Mouse (Mus musculus) intestine, embryonic 16.5 days (tissue): ENCODE data around the gene Sema6c. TPM values are rescaled to one million over a fixed set of nuclear protein-coding genes. Genes with fewer than 3 reads are reported as not detected.

ENCODE experiments used
- ATAC-seq: fragments of 200-750 bp; cut with Nextera tagmentation; 2 replicates; pipeline ENCODE4 v1.8.0; 2017; ENCODE audit warnings: moderate TSS enrichment, moderate library complexity
- H3K27ac ChIP-seq: fragments of 300-500 bp; sonication (generic); 2 replicates; pipeline ENCODE4 v1.5.1; 2014; ENCODE audit warnings: mild to moderate bottlenecking, low read length
- H3K27me3 ChIP-seq: fragments of 300-500 bp; sonication (generic); replicated peaks from 2 replicates; pipeline ENCODE4 v1.6.1; 2014; ENCODE audit warnings: low read length, control low read depth, mixed read lengths; ENCODE audit not compliant: control insufficient read depth, insufficient read depth
- H3K36me3 ChIP-seq: fragments of 300-500 bp; sonication (generic); 2 replicates; pipeline ENCODE4 v1.6.1; 2014; ENCODE audit warnings: low read length, control low read depth; ENCODE audit not compliant: control insufficient read depth, insufficient read depth
- H3K4me1 ChIP-seq: fragments of 300-500 bp; sonication (generic); 2 replicates; pipeline ENCODE4 v1.6.1; 2014; ENCODE audit warnings: low read length, control low read depth, mixed read lengths; ENCODE audit not compliant: control insufficient read depth, insufficient read depth
- H3K4me2 ChIP-seq: fragments of 300-500 bp; sonication (generic); 2 replicates; pipeline ENCODE4 v1.6.1; 2014; ENCODE audit warnings: low read depth, low read length, control low read depth
- H3K4me3 ChIP-seq: fragments of 300-500 bp; sonication (generic); 2 replicates; pipeline ENCODE4 v1.5.1; 2014; ENCODE audit warnings: mild to moderate bottlenecking, low read length
- H3K9ac ChIP-seq: fragments of 300-500 bp; sonication (generic); 2 replicates; pipeline ENCODE4 v1.6.1; 2014; ENCODE audit warnings: low read depth, low read length
- H3K9me3 ChIP-seq: fragments of 300-500 bp; sonication (generic); 2 replicates; pipeline ENCODE4 v1.6.1; 2016; ENCODE audit warnings: low read length, control low read depth; ENCODE audit not compliant: control insufficient read depth
- WGBS: fragments of 180-500 bp; shearing (Covaris S2); extraction: QIAGEN DNeasy Blood & Tissue Kit; methylation state at CpG from one replicate; pipeline ENCODE4 v1.1.7; 2014; 5-methylcytosine and 5-hydroxymethylcytosine counted together
- polyA plus RNA-seq: library from polyadenylated mRNA; unstranded; fragments of >200 nt; fragmentation: Nextera tagmentation; extraction: Ambion mirVana; gene quantifications from 2 replicates; pipeline ENCODE4 v1.2.1, GENCODE M21; 2015

The Sema6c gene
- polyA plus RNA-seq, 1 experiment from 2014 or later: 1.1 TPM

DNA sequence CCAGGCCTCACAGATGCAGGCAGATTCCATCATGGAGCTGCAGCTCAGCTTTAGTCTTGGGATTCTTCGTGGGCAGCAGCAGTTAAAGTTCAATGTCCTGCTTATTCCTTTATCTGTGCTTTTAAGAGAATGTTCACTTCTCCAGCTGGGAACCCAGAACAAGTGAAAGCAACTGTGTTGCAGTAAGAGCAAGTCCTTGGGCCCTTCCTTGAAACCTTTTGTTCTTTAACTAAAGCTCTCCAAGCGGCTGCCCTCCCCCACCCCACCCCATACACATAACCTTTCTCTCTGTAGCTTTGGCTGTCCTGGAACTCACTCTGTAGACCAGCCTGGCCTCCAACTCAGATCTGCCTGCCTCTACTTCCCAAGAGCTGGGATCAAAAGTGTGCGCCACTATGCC lies 16.2 kb downstream of the Sema6c start:
- 69% methylated on average over 3 of the region's 3 CpGs for WGBS
- no peak overlapping the region for H3K27ac ChIP-seq
- no peaks in the 10 kb centered on the region for H3K9me3 ChIP-seq
- H3K4me1 ChIP-seq: peaks cover 7% of the 10 kb centered on the region
- H3K36me3 ChIP-seq: no peaks in the 10 kb centered on the region
- no peak overlapping the region for H3K9ac ChIP-seq
- peaks cover 25% of the 10 kb centered on the region for H3K27me3 ChIP-seq
- no peak overlapping the region for H3K4me3 ChIP-seq
- H3K4me2 ChIP-seq: no peak overlapping the region
- no peak for ATAC-seq

DNA sequence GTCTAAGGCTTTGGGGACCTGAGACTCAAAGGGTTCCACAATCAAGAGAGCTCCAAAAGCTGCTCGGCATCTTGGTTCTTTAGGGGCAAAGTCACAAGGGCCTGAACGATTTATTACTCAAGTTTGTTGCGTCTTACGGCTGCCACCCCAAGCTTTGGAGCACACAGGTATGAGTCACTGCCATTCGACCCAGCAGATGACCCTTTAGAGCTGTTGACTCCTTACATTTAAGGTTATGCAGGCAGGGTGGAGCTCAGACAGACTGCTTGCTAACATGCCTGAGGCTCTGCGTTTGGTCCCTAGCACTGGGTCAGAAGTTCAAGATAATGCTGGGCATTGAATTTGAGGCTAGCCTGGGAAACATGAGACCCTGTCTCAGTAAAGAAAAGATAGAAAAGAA lies 17.3 kb downstream of the Sema6c start:
- Histone ChIP-seq H3K4me1 (peaks cover 7% of the 10 kb centered on the region), H3K27ac (no peak overlapping the region), H3K9ac (no peak overlapping the region), H3K4me3 (no peak overlapping the region), H3K36me3 (no peaks in the 10 kb centered on the region), H3K9me3 (no peaks in the 10 kb centered on the region), H3K4me2 (no peak overlapping the region), H3K27me3 (peaks cover 14% of the 10 kb centered on the region)
- WGBS: 46% methylated on average over 6 of the region's 6 CpGs
- ATAC-seq: peak; percentile 84

DNA sequence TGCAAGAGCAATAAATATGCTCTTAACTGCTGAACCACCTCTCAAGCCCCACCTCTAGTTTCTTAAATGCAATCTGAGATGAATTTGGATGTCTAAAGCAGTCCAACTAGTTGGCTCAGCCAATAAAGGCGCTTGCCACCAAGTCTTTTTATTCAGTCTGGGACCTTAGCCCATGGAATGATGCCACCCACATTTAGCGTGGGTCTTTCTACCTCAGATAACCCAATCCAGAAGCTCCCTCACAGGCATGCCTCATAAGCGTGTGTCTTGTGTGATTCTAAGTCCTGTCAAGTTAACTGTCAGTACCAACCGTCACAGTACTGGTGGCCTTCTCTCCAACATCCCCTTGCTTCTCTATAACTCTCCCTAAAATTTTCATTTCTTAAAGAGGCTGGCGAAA lies 18.7 kb downstream of the Sema6c start:
- H3K4me3 ChIP-seq: no peak overlapping the region
- H3K36me3 ChIP-seq: no peaks in the 10 kb centered on the region
- H3K4me2 ChIP-seq: no peak overlapping the region
- H3K27ac ChIP-seq: no peak overlapping the region
- H3K27me3 ChIP-seq: peaks cover 2% of the 10 kb centered on the region; the same call in 1 of the 2 replicates
- H3K9me3 ChIP-seq: no peaks in the 10 kb centered on the region
- no peaks in the 10 kb centered on the region; the same call in 1 of the 2 replicates for H3K4me1 ChIP-seq
- WGBS: 90% methylated on average over 5 of the region's 5 CpGs
- no peak overlapping the region for H3K9ac ChIP-seq
- no peak for ATAC-seq

DNA sequence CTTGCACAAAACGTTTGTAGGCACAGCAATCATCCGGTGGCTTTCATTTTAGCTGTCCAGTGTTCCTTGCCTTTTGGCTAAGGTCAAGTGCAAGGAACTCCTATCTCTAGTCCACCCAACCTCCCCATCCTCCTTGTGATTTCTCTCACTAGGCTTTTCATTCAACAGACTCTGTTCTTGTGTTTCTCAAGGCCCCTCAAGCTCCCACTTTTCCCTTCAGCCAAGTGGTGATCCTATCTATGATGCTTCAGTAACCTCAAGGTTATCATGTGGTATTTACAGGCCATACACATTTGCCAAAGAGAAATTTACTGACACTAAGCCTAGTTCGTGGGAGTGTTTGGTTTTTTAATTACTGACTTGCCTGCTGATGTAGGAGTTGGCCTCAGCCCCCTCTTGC lies 19.6 kb downstream of the Sema6c start:
- 58% methylated on average over 3 of the region's 3 CpGs for WGBS
- H3K27ac ChIP-seq: no peak overlapping the region
- no peak for ATAC-seq
- H3K36me3 ChIP-seq: no peaks in the 10 kb centered on the region
- no peak overlapping the region for H3K4me3 ChIP-seq
- H3K4me2 ChIP-seq: no peak overlapping the region
- H3K9ac ChIP-seq: no peak overlapping the region
- H3K27me3 ChIP-seq: no peaks in the 10 kb centered on the region
- no peaks in the 10 kb centered on the region for H3K9me3 ChIP-seq
- no peaks in the 10 kb centered on the region for H3K4me1 ChIP-seq

DNA sequence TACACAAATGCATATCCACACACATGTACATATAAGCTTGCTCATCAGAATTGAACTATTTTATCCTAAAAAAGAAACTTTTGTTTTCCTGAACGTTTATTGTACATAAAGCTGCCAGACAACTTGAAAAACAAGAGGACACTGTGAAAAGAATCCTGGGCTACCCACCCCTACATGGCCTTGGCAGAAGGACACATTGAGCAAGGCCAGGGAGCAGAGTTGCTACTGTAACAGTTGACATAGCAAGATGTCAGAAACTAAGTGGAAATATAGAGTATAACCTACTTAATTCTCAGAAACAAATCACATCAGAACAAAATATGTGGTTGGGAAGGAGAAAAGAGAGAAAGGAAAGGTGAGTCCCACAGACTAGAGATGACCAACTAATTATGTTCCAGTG lies 21.6 kb downstream of the Sema6c start:
- H3K27ac ChIP-seq: no peak overlapping the region
- no peak overlapping the region for H3K4me2 ChIP-seq
- peaks cover 10% of the 10 kb centered on the region; the same call in 1 of the 2 replicates for H3K36me3 ChIP-seq
- no peaks in the 10 kb centered on the region for H3K9me3 ChIP-seq
- H3K9ac ChIP-seq: no peak overlapping the region
- ATAC-seq: no peak
- no peak overlapping the region for H3K4me3 ChIP-seq
- no peaks in the 10 kb centered on the region for H3K27me3 ChIP-seq
- WGBS: 61% methylated on average over 1 of the region's 1 CpGs
- H3K4me1 ChIP-seq: no peaks in the 10 kb centered on the region

DNA sequence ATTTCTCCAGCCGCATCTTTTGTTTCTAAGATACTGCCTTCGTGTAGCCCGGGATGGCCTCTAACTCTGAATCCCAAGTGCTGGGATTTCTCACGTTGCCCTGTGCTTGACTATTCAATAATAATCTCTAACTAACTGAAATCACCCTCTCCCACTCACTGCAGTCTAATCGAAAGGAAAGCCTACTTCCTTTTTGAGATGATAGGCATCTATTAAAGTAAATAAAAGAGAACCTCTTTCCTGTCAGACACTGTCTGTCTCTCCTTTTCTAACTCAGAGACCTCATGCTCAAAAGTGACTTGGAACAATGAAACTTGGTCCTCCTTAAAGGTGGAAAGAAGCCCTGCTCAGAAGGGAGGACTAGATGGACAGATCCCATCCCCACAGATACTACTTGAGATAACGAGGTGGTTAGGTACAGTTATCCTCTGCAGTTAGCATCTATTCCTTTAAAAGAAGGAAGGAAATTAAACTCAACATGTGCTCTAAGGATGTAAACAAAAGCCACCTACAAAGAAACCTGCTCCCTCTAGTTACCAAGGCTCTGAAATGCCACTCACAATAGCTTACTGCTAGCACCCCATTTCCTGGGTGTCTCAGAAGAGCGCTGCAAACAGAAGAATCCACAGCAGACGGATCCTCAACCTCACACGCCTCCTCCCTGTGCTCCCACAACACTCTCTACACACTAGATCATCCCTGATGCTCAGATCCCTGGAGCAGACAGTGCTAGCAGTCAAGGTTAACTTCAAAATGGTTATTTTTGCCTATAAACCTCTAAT lies 24.7 kb downstream of the Sema6c start:
- Histone ChIP-seq H3K27ac (no peak overlapping the region), H3K36me3 (peaks cover 35% of the 10 kb centered on the region), H3K27me3 (no peaks in the 10 kb centered on the region), H3K4me3 (no peak overlapping the region), H3K4me2 (no peak overlapping the region), H3K9ac (no peak overlapping the region), H3K9me3 (no peaks in the 10 kb centered on the region), H3K4me1 (no peaks in the 10 kb centered on the region)
- WGBS: 88% methylated on average over 9 of the region's 9 CpGs
- no peak for ATAC-seq

GRCm38 (mm10) chr3:95186100-95186499 lies 25.8 kb downstream of the Sema6c start:
- Histone ChIP-seq H3K27ac (no peak overlapping the region), H3K27me3 (no peaks in the 10 kb centered on the region), H3K4me1 (no peaks in the 10 kb centered on the region), H3K9ac (no peak overlapping the region), H3K9me3 (no peaks in the 10 kb centered on the region), H3K4me2 (no peak overlapping the region), H3K36me3 (peaks cover 36% of the 10 kb centered on the region), H3K4me3 (no peak overlapping the region)
- no peak for ATAC-seq
- 81% methylated on average over 2 of the region's 2 CpGs for WGBS

DNA sequence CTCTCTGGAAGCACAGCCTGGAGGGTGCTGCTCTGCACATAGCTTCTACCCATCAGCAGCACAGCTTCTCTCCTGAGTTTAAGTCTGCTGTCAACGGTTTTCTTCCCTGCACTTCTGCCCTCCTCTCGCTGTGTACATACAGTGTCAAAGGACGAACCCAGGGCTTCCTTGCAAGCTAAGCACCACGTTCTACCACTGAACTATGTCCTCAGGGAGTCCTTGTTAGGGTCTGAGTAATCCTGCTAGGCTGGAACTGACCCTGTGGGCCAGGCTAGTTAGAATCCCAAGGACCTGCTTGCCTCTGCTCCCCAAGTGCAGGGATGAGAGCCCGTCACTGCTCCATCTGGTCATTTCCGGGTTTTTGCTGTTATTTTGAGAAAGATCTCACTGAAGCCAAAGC lies 26.6 kb downstream of the Sema6c start:
- Histone ChIP-seq H3K36me3 (peaks cover 36% of the 10 kb centered on the region), H3K27me3 (no peaks in the 10 kb centered on the region), H3K4me1 (no peaks in the 10 kb centered on the region), H3K4me3 (no peak overlapping the region), H3K9ac (no peak overlapping the region), H3K4me2 (no peak overlapping the region), H3K27ac (no peak overlapping the region), H3K9me3 (no peaks in the 10 kb centered on the region)
- WGBS: 85% methylated on average over 6 of the region's 6 CpGs
- no peak for ATAC-seq

- H3K27ac ChIP-seq: no peak overlapping the region
- no peaks in the 10 kb centered on the region for H3K4me1 ChIP-seq
- no peak overlapping the region for H3K4me2 ChIP-seq
- H3K9me3 ChIP-seq: no peaks in the 10 kb centered on the region
- no peak overlapping the region for H3K9ac ChIP-seq
- no peaks in the 10 kb centered on the region for H3K27me3 ChIP-seq
- 79% methylated on average over 6 of the region's 6 CpGs for WGBS
- ATAC-seq: no peak
- H3K36me3 ChIP-seq: peaks cover 6% of the 10 kb centered on the region
- H3K4me3 ChIP-seq: no peak overlapping the region
Observed at GRCm38 (mm10) chr3:95194721-95195135, 34.5 kb downstream of the Sema6c start.

- no peak overlapping the region for H3K4me3 ChIP-seq
- ATAC-seq: no peak
- H3K27ac ChIP-seq: no peak overlapping the region
- H3K27me3 ChIP-seq: no peaks in the 10 kb centered on the region
- no peak overlapping the region for H3K9ac ChIP-seq
- no peak overlapping the region for H3K4me2 ChIP-seq
- H3K9me3 ChIP-seq: no peaks in the 10 kb centered on the region
- WGBS: 80% methylated on average over 2 of the region's 2 CpGs
- H3K36me3 ChIP-seq: peaks cover 3% of the 10 kb centered on the region
- H3K4me1 ChIP-seq: no peaks in the 10 kb centered on the region
Observed at GRCm38 (mm10) chr3:95195772-95196171, 35.5 kb downstream of the Sema6c start.
